Mouse (Mus musculus) monocyte, adult 5-6 weeks (primary cell): Measurements from ENCODE around the gene 0610037L13Rik. TPM values are rescaled to one million over a fixed set of nuclear protein-coding genes. Genes with fewer than 3 reads are reported as not detected.

Experiments
- ATAC-seq: fragments of 153-309, 156-312 bp; replicated peaks from 2 replicates; pipeline ENCODE4 v1.8.0; 2017; ENCODE audit warnings: mild to moderate bottlenecking; ENCODE audit not compliant: low TSS enrichment, insufficient number of reproducible peaks, severe bottlenecking, poor library complexity, low FRiP score
- total RNA-seq: library from RNA; stranded (forward); fragments of 200-1000, 200-491, 200-594 nt; gene quantifications from 3 replicates; pipeline ENCODE4 v1.2.3, GENCODE M21; 2017

0610037L13Rik gene
- 42.0 to 51.1 TPM (median 43.1 TPM) in 3 replicates for total RNA-seq

GRCm38 (mm10) chr4:107889731-107890432 lies at the start of gene 0610037L13Rik:
Gene 0610037L13Rik (plus strand): TSS chr4:107889813.
- ATAC-seq, result peak; percentile 95

DNA sequence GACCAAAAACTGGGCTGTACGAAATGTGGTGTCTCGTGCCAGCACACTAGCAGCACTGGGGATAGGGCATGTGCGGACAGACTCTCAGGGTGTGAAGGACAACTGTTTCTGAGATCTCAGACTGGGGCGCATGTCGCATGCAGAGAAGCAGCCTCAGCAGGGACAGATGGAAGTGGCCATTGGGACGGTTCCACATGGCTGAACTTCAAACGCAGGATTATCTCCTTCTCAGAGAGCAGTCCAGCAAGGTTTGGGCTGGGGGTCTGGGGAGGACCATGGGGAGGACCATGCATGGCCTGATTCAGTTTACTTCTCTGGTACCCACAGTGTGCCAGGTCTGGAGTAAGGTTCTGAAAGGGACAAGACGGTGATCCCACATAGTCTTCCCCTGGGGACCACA lies 45.9 kb upstream of the 0610037L13Rik start:
- ATAC-seq, result no peak

- ATAC-seq, result peak; percentile 60
These were observed 44.6 kb upstream of the 0610037L13Rik start for GRCm38 (mm10) chr4:107844971-107845370.

DNA sequence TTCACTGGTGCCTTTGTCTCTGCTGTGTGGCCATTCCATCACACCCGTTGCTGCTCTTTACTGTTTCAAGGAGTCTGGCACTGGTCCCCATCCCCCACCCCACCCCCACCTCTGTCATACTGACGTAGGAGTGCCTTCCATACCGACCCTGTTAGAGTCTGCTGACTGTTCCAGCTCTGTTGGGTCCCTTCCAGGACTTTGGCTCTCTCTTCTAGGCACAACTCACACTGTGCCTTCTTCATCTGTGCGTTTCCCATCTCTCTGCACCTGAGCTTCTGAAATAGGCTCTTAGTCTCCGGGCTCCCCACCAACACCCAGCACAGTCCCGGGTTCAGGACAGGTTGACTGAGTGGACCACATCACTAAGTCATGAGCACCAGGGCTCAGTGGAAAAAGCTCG lies 42.8 kb upstream of the 0610037L13Rik start:
- no peak for ATAC-seq

DNA sequence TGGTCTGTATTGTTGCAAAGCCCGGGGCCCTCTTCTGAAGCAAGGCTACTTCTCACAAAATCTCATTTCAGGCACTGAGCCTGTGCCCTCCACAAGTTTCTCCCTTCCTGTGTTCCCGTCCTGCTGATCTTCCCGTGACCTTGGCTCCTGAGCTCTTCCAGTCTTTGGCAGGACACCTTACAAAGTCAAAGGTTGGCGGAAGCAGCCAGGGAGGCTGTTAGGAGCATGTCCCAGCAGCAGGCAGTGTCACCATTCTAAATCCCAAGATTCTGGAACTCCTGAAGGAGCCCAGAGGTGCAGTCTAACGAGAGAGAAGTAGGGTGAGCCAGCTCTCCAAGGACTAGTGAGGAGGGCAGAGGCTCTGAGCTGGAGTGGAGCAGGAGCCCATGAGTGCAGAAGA lies 41.1 kb upstream of the 0610037L13Rik start:
- ATAC-seq, result no peak

DNA sequence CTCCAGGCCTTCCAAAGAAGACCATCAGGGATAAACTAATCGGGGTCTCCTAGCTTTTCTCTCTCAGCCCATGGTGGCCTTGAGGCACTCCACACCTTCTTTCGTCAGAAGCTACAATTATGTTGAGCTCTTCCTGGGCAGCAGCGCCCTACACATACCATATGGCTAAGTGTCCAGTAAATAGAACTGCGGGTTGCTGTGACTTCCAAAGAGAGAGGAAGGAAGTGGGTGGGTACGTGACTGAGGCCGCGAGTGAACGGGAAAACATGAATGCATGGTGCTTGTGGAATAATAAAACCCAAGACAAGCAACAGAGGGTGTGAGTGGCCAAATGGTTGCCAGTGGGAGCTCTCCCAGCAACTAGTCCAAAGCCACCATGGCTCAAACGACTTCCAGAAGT lies 40.0 kb upstream of the 0610037L13Rik start:
- ATAC-seq, result no peak

DNA sequence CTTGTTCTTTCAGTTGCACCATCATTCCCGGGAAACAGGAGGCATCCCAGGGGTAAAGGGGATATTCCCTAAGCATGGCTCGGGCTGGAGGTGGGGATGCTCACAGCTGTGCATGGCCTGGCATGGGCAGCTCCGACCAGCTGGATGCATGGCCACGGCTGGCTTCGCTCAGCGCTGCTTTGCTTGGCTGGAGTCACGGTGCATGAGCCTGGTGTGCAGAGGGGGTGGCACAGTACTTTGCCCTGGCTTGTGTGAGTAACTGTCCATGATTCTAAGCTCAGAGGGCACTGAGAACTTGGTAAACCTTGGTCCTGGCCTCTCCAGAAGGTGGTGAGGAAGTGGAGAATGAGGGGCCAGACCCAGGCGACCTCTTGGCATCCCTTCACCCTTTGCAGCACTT lies 39.5 kb upstream of the 0610037L13Rik start:
- no peak for ATAC-seq

GRCm38 (mm10) chr4:107853333-107853732 lies 36.3 kb upstream of the 0610037L13Rik start:
- ATAC-seq, result no peak

- ATAC-seq, result no peak
These were observed 35.8 kb upstream of the 0610037L13Rik start for GRCm38 (mm10) chr4:107853836-107854235.

GRCm38 (mm10) chr4:107856958-107857686 lies 32.5 kb upstream of the 0610037L13Rik start:
- ATAC-seq, result no peak

DNA sequence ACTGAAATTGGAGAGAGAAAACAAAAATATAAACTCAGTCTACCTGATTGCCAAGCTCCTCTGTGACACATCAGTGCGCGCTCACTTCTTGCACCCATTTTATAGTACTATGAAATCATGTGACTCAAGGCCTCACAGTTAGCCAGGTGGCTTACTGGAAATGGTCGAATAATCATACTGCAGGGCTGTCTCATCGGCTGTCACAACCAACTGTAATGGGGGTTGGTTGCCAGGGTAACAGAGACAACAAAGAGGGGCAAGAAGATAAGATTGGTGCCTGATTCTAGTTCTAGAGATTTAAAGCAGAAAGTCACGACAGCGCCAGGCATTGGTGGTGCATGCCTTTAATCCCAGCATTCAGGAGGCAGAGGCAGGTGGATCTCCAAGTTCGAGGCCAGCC lies 30.6 kb upstream of the 0610037L13Rik start:
- ATAC-seq, result no peak

- no peak for ATAC-seq
These were observed 24.7 kb upstream of the 0610037L13Rik start for GRCm38 (mm10) chr4:107864866-107865265.

- peak; percentile 99 for ATAC-seq
These were observed 10.2 kb upstream of the 0610037L13Rik start, which contains the start of gene Magoh for GRCm38 (mm10) chr4:107879254-107880050. Gene Magoh (plus strand): TSS chr4:107879755.

DNA sequence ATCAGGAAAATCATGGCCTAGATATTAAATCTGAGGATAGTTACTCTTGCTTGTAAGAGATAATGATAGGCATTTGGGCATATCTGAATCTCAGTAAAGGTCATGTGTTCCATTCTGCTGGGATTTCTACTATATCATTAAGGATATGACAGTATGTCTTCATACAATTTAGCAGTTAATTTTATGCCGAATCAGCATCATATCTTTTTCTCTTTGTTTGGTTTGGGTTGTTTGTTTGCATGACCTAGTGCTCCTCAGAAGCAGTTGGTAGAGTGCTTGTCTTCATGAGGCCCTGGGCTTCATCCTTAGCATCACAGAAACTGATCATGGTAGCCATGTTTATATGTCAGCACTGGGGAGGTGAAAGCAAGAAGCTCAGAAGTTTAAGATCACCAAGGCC lies 8.0 kb upstream of the 0610037L13Rik start:
- ATAC-seq, result no peak

DNA sequence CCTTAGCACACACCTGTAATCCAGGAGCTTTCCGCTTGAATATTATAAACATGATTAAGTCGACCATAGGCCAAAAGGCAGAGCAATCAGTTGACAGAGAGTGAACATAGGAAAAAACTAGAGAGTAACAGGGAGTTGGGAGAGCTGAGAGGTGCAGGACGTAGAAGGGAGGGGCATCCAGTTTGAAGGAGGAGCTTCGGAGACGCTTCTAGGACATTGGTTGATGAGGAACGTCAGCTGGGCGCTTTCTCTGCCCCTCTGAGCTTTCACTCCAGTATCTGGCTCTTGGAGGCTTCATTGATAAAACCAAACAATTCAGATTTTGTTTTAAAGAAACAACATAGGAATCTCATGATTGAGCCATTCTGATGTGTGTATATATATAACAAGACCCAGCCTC lies 3.2 kb upstream of the 0610037L13Rik start:
- no peak for ATAC-seq

GRCm38 (mm10) chr4:107889385-107889730 lies 255 bp upstream of the 0610037L13Rik start:
- peak; percentile 7; the same call in 1 of the 2 replicates for ATAC-seq

DNA sequence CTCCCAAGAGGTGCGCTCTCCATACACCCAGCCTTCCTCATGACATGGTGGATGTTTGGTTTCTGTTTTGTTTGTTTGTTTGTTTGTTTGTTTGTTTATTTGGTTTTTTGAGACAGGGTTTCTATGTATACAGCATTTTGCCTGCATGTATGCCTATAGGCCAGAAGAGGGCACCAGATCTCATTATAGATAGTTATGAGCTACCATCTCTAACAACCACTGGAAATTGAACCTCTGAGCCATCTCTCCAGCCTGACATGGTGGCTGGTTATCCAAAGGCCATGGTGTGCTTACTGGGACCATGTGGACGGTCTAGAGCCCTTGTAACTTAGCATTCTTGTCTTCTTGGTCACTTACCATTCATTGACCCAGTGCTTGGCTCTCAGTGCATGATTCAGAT lies 3.0 kb downstream of the 0610037L13Rik start:
- no peak for ATAC-seq

- ATAC-seq, result no peak
These were observed 9.8 kb downstream of the 0610037L13Rik start for GRCm38 (mm10) chr4:107899211-107899927.

- ATAC-seq, result no peak
These were observed 10.6 kb downstream of the 0610037L13Rik start for GRCm38 (mm10) chr4:107900206-107900605.
